Mouse (Mus musculus) small intestine, adult 2 months (tissue): ENCODE measurements around the gene Smpd4. TPM values are rescaled to one million over a fixed set of nuclear protein-coding genes. Genes with fewer than 3 reads are reported as not detected.

Experiments used
- H3K27ac ChIP-seq: fragments of 200-500 bp; 2 replicates; pipeline ENCODE4 v1.5.1; 2012; ENCODE audit warnings: low read depth, low read length, control low read depth, inconsistent platforms; ENCODE audit not compliant: insufficient read depth
- H3K27me3 ChIP-seq: fragments of 200-500 bp; 2 replicates; pipeline ENCODE4 v1.6.1; 2012; ENCODE audit warnings: mild to moderate bottlenecking, moderate library complexity, low read length, inconsistent platforms; ENCODE audit not compliant: control insufficient read depth, insufficient read depth
- H3K36me3 ChIP-seq: fragments of 200-500 bp; 2 replicates; pipeline ENCODE4 v1.6.1; 2012; ENCODE audit warnings: mild to moderate bottlenecking, low read length, control low read depth, inconsistent platforms; ENCODE audit not compliant: control insufficient read depth, insufficient read depth
- H3K4me1 ChIP-seq: fragments of 200-500 bp; 2 replicates; pipeline ENCODE4 v1.6.1; 2012; ENCODE audit warnings: low read length, inconsistent platforms, mixed read lengths; ENCODE audit not compliant: control insufficient read depth, insufficient read depth, insufficient read length
- H3K4me3 ChIP-seq: fragments of 200-500 bp; 2 replicates; pipeline ENCODE4 v1.5.1; 2012; ENCODE audit warnings: low read depth, mild to moderate bottlenecking, control low read depth, inconsistent platforms, low read length, moderate library complexity
- CTCF ChIP-seq: fragments of 200-500 bp; IDR thresholded peaks from 2 replicates; pipeline ENCODE4 v1.5.1; 2012; ENCODE audit warnings: low read depth, mild to moderate bottlenecking, control low read depth, inconsistent platforms, low read length, moderate library complexity, mixed read lengths; ENCODE audit not compliant: insufficient replicate concordance, insufficient read length; ENCODE audit errors: extremely low read depth
- POLR2A ChIP-seq: fragments of 200-500 bp; IDR thresholded peaks from 2 replicates; pipeline ENCODE4 v1.6.1; 2012; ENCODE audit warnings: low read depth, mild to moderate bottlenecking, control low read depth, inconsistent platforms, low read length, moderate library complexity
- WGBS: fragments of 180-500 bp; shearing (Covaris S2); methylation state at CpG from one replicate; pipeline ENCODE4 v1.1.7; 2018; 5-methylcytosine and 5-hydroxymethylcytosine counted together
- polyA plus RNA-seq: library from polyadenylated mRNA; depleted of rRNA; stranded (reverse); fragments of >200 nt; gene quantifications from 2 replicates; pipeline ENCODE4 v1.2.3, GENCODE M21; 2012

The Smpd4 gene
- polyA plus RNA-seq, 1 experiment, result 24.3 TPM

DNA sequence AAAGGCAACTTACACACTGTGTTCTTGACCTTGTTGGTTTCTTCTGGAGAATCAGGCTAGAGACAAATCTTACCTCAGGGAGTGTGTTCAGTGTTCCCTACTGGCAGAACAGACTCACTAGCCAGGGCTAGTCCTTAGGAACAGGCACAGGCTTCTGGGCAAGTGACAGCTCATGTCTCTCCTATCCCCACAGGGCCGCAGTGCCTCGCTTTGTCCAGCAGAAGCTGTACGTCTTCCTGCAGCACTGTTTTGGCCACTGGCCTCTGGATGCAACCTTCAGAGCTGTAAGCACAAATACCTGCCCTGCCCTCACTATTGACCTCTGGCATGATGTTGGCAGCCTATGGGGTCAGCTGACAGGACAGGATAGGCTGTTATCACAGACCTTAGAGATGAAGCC is 19.9 kb downstream of the Smpd4 start:
- Histone ChIP-seq H3K36me3 (peaks cover 43% of the 10 kb centered on the region), H3K27ac (no peak overlapping the region), H3K27me3 (no peaks in the 10 kb centered on the region), H3K4me1 (no peaks in the 10 kb centered on the region), H3K4me3 (no peak overlapping the region)
- TF ChIP-seq CTCF, result no peak
- TF ChIP-seq POLR2A, result no peak
- 97% methylated on average over 3 of the region's 3 CpGs for WGBS

DNA sequence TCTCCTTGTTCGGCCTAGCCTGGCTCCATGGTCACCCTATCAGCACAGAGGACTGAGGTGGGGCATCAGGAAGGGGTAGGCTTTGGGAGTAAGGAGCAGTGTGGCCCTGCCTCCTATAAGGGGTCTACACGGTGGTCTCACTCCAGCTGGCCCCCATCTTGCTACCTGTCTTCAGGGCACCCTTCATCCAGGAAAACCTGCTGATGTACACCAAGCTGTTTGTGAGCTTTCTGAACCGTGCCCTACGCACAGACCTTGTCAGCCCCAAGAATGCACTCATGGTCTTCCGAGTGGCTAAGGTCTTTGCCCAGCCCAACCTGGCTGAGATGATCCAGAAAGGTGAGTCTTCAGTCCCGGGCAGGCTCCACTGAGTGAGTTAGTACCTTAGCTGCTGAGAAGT is 20.8 kb downstream of the Smpd4 start:
- H3K27ac ChIP-seq, result no peak overlapping the region
- TF ChIP-seq CTCF, result no peak
- TF ChIP-seq POLR2A, result no peak
- no peaks in the 10 kb centered on the region for H3K27me3 ChIP-seq
- WGBS, result 92% methylated on average over 6 of the region's 6 CpGs
- H3K4me1 ChIP-seq, result no peaks in the 10 kb centered on the region
- no peak overlapping the region for H3K4me3 ChIP-seq
- peaks cover 43% of the 10 kb centered on the region for H3K36me3 ChIP-seq

DNA sequence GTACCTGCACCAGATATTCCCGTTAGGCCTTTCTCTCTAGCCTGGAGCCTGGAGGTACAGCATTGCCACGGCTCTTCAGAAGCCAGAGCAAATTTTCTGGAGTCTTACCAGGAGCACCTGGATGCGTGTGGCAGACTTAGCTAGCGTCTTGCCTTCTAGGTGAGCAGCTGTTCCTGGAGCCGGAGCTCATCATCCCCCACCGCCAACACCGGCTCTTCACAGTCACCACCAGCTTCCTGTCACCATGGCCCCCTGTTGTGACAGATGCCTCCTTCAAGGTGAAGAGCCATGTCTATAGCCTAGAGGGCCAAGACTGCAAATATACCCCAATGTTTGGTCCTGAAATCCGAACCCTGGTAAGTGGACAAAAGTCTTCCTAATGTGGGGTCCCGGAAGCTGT is 21.6 kb downstream of the Smpd4 start:
- H3K27me3 ChIP-seq, result no peaks in the 10 kb centered on the region
- peaks cover 40% of the 10 kb centered on the region for H3K36me3 ChIP-seq
- 94% methylated on average over 9 of the region's 9 CpGs for WGBS
- H3K4me3 ChIP-seq, result no peak overlapping the region
- no peak overlapping the region for H3K27ac ChIP-seq
- TF ChIP-seq POLR2A, result no peak
- no peak for TF ChIP-seq CTCF
- no peaks in the 10 kb centered on the region for H3K4me1 ChIP-seq

DNA sequence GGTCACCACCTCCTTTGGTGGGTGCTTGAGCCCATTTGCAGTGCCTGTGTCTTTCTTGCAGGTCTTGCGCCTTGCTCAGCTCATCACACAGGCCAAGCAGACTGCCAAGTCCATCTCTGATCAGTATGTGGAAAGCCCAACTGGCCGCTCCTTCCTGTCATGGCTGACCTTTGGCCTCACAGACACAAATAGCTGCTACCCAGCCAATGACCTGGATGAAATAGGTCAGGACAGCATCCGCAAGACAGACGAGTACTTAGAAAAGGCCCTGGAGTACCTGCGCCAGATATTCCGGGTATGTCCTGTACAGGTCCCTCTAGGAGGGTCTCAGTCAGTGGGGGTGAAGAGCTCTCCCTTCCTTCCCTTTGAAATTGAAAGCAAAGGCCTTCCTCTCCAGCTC is 22.1 kb downstream of the Smpd4 start:
- H3K27me3 ChIP-seq, result no peaks in the 10 kb centered on the region
- WGBS, result 90% methylated on average over 6 of the region's 6 CpGs
- no peak overlapping the region for H3K27ac ChIP-seq
- H3K36me3 ChIP-seq, result peaks cover 40% of the 10 kb centered on the region
- peaks cover 2% of the 10 kb centered on the region; the same call in 1 of the 2 replicates for H3K4me1 ChIP-seq
- no peak for TF ChIP-seq CTCF
- no peak for TF ChIP-seq POLR2A
- H3K4me3 ChIP-seq, result no peak overlapping the region

DNA sequence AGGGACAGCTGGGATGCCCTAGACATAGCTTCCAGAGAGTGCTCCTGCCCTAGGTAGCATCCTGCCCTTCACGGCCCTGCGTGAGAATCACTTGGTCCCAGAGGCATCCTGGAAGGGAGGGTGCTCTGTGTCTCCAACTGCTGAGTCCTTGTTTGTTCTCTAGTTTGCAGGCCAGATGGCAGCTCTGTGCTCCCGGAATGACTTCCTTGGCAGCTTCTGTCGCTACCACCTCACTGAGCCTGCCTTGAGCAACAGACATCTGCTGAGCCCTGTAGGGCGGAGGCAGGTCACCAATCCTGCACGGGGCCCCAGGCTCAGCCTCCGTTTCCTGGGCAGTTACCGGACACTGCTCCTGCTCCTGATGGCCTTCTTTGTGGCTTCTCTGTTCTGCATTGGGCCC is 23.2 kb downstream of the Smpd4 start:
- peaks cover 40% of the 10 kb centered on the region for H3K36me3 ChIP-seq
- 89% methylated on average over 8 of the region's 8 CpGs for WGBS

DNA sequence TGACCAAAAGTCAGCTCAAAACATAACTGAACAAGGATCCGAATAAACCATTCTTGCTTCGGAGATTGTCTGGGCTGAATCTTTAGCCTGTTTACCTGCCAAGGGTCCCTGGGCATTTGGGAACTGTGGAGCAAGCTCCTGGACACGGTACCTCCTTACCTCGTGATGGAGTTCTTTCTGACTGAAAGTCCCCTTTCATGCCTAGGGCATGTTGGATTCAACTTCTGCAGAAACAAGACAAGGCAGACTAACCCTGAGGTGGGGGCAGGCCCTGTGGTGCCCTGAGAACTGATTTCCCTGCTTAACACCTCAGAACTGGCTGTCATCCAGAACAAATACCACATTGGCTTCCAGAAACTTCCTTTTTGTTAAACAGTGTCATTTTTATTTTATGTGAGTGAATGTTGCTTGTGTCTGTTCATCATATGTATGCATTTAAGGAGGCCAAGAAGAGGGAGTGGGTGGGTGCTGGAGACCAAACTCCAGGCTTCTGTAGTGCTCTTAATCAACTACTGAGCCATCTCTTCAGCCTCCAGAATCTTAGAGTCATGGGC is 24.4 kb downstream of the Smpd4 start:
- Histone ChIP-seq H3K27ac (no peak overlapping the region), H3K27me3 (no peaks in the 10 kb centered on the region), H3K4me3 (no peak overlapping the region), H3K4me1 (peaks cover 6% of the 10 kb centered on the region; the same call in 1 of the 2 replicates), H3K36me3 (peaks cover 38% of the 10 kb centered on the region)
- TF ChIP-seq POLR2A (no peak), CTCF (no peak)
- 85% methylated on average over 4 of the region's 4 CpGs for WGBS

More for the DNA sequence above, 23.2 kb downstream of the Smpd4 start:
- no peak overlapping the region for H3K4me3 ChIP-seq
- no peak overlapping the region for H3K27ac ChIP-seq
- TF ChIP-seq CTCF (no peak), POLR2A (no peak)
- no peaks in the 10 kb centered on the region for H3K27me3 ChIP-seq
- H3K4me1 ChIP-seq, result peaks cover 6% of the 10 kb centered on the region; the same call in 1 of the 2 replicates

DNA sequence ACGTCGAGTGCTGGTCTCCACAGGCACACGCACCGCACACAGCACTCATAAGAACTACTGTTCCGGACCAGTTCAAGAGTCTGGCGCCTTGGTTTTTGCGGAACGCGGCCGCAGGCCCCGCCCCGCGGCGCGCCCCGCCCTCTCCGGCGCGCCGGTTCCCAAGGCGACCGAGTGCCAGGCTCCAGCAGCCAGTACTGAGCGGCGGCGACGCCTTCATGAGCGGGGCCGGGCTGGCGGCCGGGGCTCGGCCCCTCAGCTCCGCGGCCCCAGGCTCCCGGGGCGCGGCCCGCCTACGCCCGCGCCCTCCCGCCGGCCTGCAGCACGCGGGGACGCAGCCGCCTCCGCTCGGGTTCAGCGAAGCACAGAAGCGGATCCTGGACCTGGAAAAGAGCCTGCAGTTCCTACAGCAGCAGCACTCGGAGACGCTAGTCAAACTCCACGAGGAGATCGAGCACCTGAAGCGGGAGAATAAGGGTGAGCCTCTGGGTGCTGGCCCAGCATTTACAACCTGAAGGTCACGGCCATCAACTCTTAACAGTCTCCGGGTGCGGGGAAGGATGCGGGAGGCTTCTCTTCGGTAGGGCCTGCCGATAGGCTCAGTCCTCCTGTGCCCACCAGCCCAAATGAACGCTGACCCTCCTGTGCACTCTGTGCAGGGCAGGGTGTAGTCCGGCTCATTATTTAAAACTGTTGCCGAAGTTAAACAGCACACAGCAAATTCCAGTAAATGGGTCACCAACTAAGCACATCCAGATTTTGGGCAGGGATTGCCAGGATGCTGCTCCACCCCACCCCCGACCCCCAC is 27.4 kb downstream of the Smpd4 start, which contains the start of gene Ccdc74a:
TSS of gene Ccdc74a (plus strand) at position 161 of the 805 bp plus-strand sequence.
- H3K4me1 ChIP-seq, result peaks cover 6% of the 10 kb centered on the region; the same call in 1 of the 2 replicates
- no peak for TF ChIP-seq CTCF
- no peak for TF ChIP-seq POLR2A
- H3K4me3 ChIP-seq, result peak within 1 kb of the TSS; percentile 56
- H3K27me3 ChIP-seq, result no peaks in the 10 kb centered on the region
- no peak within 1 kb of the TSS for H3K27ac ChIP-seq
- H3K36me3 ChIP-seq, result peaks cover 22% of the 10 kb centered on the region
- 3% methylated on average over 65 of the region's 65 CpGs for WGBS
